Mouse (Mus musculus) thymus, adult 2 months (tissue): ENCODE data around the gene Phtf2.

Experiments used
- CTCF ChIP-seq: fragments of 200-500 bp; IDR thresholded peaks from 2 replicates; pipeline ENCODE4 v1.5.1; 2012; ENCODE audit warnings: mild to moderate bottlenecking, control low read depth, low read length, moderate library complexity, borderline replicate concordance; ENCODE audit not compliant: control insufficient read depth, poor library complexity, insufficient read depth; ENCODE audit errors: extremely low read depth
- POLR2A ChIP-seq: fragments of 200-500 bp; IDR thresholded peaks from 2 replicates; pipeline ENCODE4 v1.6.1; 2012; ENCODE audit warnings: mild to moderate bottlenecking, low read length, control low read depth, moderate library complexity; ENCODE audit not compliant: control insufficient read depth, poor library complexity, insufficient read depth; ENCODE audit errors: extremely low read depth

GRCm38 (mm10) chr5:20791793-20792554 is 90.0 kb downstream of the Phtf2 start:
- TF ChIP-seq CTCF (no peak), POLR2A (no peak)
